Mouse (Mus musculus): ENCODE data around the gene Igfn1. TPM values are rescaled to one million over a fixed set of nuclear protein-coding genes. Genes with fewer than 3 reads are reported as not detected.

Gene Igfn1
- polyA plus RNA-seq, 1 experiment = 0.78 TPM

GRCm38 (mm10) chr1:135984105-135984504 lies 22.0 kb downstream of the Igfn1 start:
- TF ChIP-seq POLR2A (IDR thresholded peaks at IDR 0.05; ENCODE audit: low read depth, low read length) (no peak), CTCF (conservative IDR thresholded peaks at IDR 0.05; ENCODE audit: insufficient read depth, insufficient read length, low read depth, low read length) (no peak)
- H3K27ac ChIP-seq (ENCODE audit: insufficient read depth, low read depth, low read length) = no peak overlapping the region
- no peaks in the 10 kb centered on the region for H3K4me1 ChIP-seq (ENCODE audit: control insufficient read depth, insufficient read depth, low read length)
- whole genome bisulfite sequencing = 20% methylated on average over 5 of the region's 5 CpGs
- no peaks in the 10 kb centered on the region for H3K27me3 ChIP-seq (replicated peaks; ENCODE audit: control insufficient read depth, insufficient read depth, low read length)
- H3K4me3 ChIP-seq (ENCODE audit: insufficient read depth, low read depth, low read length) = no peak overlapping the region
- H3K36me3 ChIP-seq (ENCODE audit: control insufficient read depth, insufficient read depth, low read length) = no peaks in the 10 kb centered on the region
- DNase-seq = peak; percentile 8

GRCm38 (mm10) chr1:135972576-135972975 lies 33.6 kb downstream of the Igfn1 start:
- Histone ChIP-seq H3K4me1 (ENCODE audit: control insufficient read depth, insufficient read depth, low read length) (no peaks in the 10 kb centered on the region), H3K27me3 (replicated peaks; ENCODE audit: control insufficient read depth, insufficient read depth, low read length) (no peaks in the 10 kb centered on the region), H3K36me3 (ENCODE audit: control insufficient read depth, insufficient read depth, low read length) (no peaks in the 10 kb centered on the region), H3K4me3 (ENCODE audit: insufficient read depth, low read depth, low read length) (no peak overlapping the region), H3K27ac (ENCODE audit: insufficient read depth, low read depth, low read length) (no peak overlapping the region)
- no peak for DNase-seq
- 87% methylated on average over 3 of the region's 3 CpGs for WGBS
- TF ChIP-seq CTCF (conservative IDR thresholded peaks at IDR 0.05; ENCODE audit: insufficient read depth, insufficient read length, low read depth, low read length) (no peak), POLR2A (IDR thresholded peaks at IDR 0.05; ENCODE audit: low read depth, low read length) (no peak)

DNA sequence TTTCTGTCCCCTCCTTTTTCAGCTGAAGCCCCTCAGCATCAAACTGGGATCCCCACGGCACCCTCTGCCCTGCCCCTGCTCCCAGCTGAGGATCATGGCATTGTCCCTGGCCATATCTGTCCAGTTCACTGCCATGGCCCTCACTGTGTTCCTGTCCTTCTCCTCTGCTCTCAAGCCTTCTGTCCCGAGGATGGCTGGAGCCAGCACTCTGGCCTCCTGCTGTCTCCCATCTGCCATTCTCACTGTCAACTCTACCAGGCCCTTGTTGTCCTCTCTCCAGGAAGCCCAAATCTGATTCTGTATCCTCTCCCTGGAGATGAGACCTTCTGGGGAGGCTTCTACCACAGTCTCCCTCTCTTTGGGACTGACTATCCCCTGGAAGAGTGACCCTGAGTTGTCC lies 35.7 kb downstream of the Igfn1 start:
- Histone ChIP-seq H3K27me3 (replicated peaks; ENCODE audit: control insufficient read depth, insufficient read depth, low read length) (no peaks in the 10 kb centered on the region), H3K4me1 (ENCODE audit: control insufficient read depth, insufficient read depth, low read length) (no peaks in the 10 kb centered on the region), H3K36me3 (ENCODE audit: control insufficient read depth, insufficient read depth, low read length) (no peaks in the 10 kb centered on the region), H3K4me3 (ENCODE audit: insufficient read depth, low read depth, low read length) (no peak overlapping the region), H3K27ac (ENCODE audit: insufficient read depth, low read depth, low read length) (no peak overlapping the region)
- no peak for TF ChIP-seq CTCF (conservative IDR thresholded peaks at IDR 0.05; ENCODE audit: insufficient read depth, insufficient read length, low read depth, low read length)
- TF ChIP-seq POLR2A (IDR thresholded peaks at IDR 0.05; ENCODE audit: low read depth, low read length) = no peak
- DNase-seq = no peak
- WGBS = 55% methylated on average over 2 of the region's 2 CpGs

DNA sequence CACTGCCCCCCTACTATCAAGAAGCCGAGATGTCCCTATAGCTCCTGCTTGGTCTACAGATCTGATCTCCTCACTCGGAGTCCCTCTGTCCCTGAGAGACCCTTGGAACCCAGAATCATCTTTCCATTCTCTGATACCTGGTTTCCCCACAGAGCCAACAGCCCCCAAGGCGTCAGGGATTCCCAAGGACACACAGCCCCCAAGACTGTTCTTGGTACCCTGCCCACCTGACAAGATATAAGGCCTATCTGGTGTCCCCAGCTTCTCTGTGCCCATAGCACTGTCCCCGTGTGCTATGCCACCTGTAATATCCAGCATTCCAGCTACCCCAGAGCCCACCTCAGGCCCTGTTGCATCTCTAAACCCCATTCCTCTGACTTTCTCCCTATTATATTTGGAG lies 38.4 kb downstream of the Igfn1 start:
- WGBS = 80% methylated on average over 4 of the region's 4 CpGs
- Histone ChIP-seq H3K4me1 (ENCODE audit: control insufficient read depth, insufficient read depth, low read length) (no peaks in the 10 kb centered on the region), H3K27me3 (replicated peaks; ENCODE audit: control insufficient read depth, insufficient read depth, low read length) (no peaks in the 10 kb centered on the region), H3K36me3 (ENCODE audit: control insufficient read depth, insufficient read depth, low read length) (no peaks in the 10 kb centered on the region), H3K27ac (ENCODE audit: insufficient read depth, low read depth, low read length) (no peak overlapping the region), H3K4me3 (ENCODE audit: insufficient read depth, low read depth, low read length) (no peak overlapping the region)
- DNase-seq = no peak
- TF ChIP-seq CTCF (conservative IDR thresholded peaks at IDR 0.05; ENCODE audit: insufficient read depth, insufficient read length, low read depth, low read length) (no peak), POLR2A (IDR thresholded peaks at IDR 0.05; ENCODE audit: low read depth, low read length) (no peak)

DNA sequence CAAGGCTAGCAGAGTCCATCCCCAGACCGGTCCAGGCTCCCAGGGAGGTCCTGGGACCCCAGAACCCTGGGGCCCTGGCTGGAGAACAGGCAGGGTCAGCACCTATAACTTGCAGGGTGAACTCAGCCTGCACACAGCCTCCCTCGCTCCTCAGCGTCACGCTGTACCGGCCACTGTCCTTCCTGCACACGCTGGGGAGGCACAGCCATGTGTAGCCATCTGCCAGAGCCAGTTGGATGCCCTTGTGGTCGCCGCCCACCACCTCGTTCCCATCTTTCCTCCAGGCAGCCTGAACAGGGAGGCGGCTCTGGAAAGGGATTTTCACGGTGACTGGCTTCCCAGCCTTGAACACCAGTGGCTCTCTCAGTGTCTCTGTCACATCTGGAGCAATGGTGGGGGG lies 41.6 kb downstream of the Igfn1 start:
- Histone ChIP-seq H3K27me3 (replicated peaks; ENCODE audit: control insufficient read depth, insufficient read depth, low read length) (no peaks in the 10 kb centered on the region), H3K4me3 (ENCODE audit: insufficient read depth, low read depth, low read length) (no peak overlapping the region), H3K4me1 (ENCODE audit: control insufficient read depth, insufficient read depth, low read length) (no peaks in the 10 kb centered on the region), H3K27ac (ENCODE audit: insufficient read depth, low read depth, low read length) (no peak overlapping the region), H3K36me3 (ENCODE audit: control insufficient read depth, insufficient read depth, low read length) (no peaks in the 10 kb centered on the region)
- no peak for DNase-seq
- WGBS = 65% methylated on average over 11 of the region's 11 CpGs
- TF ChIP-seq CTCF (conservative IDR thresholded peaks at IDR 0.05; ENCODE audit: insufficient read depth, insufficient read length, low read depth, low read length) = no peak
- no peak for TF ChIP-seq POLR2A (IDR thresholded peaks at IDR 0.05; ENCODE audit: low read depth, low read length)

DNA sequence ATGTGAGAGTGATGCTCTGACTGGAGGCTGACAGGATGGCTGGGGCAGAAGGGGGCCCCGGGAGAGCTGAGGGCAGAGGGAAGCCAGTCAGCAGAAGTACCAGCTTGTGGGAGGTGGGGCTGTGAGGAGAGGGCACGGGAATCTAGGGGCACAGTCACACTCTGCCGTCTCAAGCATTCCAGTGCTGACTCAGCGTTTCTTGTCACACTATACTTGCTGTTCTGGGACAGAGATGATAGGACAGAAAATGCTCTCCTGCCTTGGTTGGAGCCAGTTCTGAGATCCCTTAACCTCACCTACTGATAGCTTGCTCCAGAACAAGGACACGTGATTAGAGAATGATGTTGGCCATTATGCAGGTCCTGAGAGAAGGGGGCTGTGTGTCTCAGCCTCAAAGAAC lies 43.0 kb downstream of the Igfn1 start:
- TF ChIP-seq CTCF (conservative IDR thresholded peaks at IDR 0.05; ENCODE audit: insufficient read depth, insufficient read length, low read depth, low read length) = no peak
- TF ChIP-seq POLR2A (IDR thresholded peaks at IDR 0.05; ENCODE audit: low read depth, low read length) = no peak
- WGBS = 48% methylated on average over 5 of the region's 5 CpGs
- Histone ChIP-seq H3K27ac (ENCODE audit: insufficient read depth, low read depth, low read length) (no peak overlapping the region), H3K4me1 (ENCODE audit: control insufficient read depth, insufficient read depth, low read length) (no peaks in the 10 kb centered on the region), H3K27me3 (replicated peaks; ENCODE audit: control insufficient read depth, insufficient read depth, low read length) (no peaks in the 10 kb centered on the region), H3K4me3 (ENCODE audit: insufficient read depth, low read depth, low read length) (no peak overlapping the region), H3K36me3 (ENCODE audit: control insufficient read depth, insufficient read depth, low read length) (no peaks in the 10 kb centered on the region)
- DNase-seq = no peak

DNA sequence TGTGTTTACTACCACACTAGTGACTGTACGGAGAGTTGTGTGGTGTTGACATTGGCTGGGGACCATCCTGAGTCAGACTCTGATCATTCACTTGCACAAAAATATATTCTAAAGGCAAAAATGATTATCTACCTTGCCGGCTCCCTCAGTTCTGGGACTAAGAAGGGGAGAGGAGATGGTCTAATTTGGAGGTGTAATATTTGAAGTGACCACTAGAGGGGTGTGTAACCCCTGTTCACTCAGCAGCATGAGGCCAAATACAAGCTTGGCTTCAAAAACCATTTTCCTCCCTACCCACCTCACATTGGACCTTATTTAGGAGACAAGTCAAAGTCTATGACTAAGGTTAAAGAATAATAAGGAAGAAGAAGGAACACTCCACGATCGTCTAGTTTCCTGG lies 47.7 kb downstream of the Igfn1 start:
- TF ChIP-seq CTCF (conservative IDR thresholded peaks at IDR 0.05; ENCODE audit: insufficient read depth, insufficient read length, low read depth, low read length) (peak; percentile 56), POLR2A (IDR thresholded peaks at IDR 0.05; ENCODE audit: low read depth, low read length) (no peak)
- Histone ChIP-seq H3K36me3 (ENCODE audit: control insufficient read depth, insufficient read depth, low read length) (no peaks in the 10 kb centered on the region), H3K4me3 (ENCODE audit: insufficient read depth, low read depth, low read length) (no peak overlapping the region), H3K27ac (ENCODE audit: insufficient read depth, low read depth, low read length) (no peak overlapping the region), H3K27me3 (replicated peaks; ENCODE audit: control insufficient read depth, insufficient read depth, low read length) (no peaks in the 10 kb centered on the region), H3K4me1 (ENCODE audit: control insufficient read depth, insufficient read depth, low read length) (no peaks in the 10 kb centered on the region)
- DNase-seq = peak; percentile 58
- WGBS = 22% methylated on average over 4 of the region's 4 CpGs

GRCm38 (mm10) chr1:135948871-135949270 lies 57.3 kb downstream of the Igfn1 start:
- no peak for DNase-seq
- Histone ChIP-seq H3K4me1 (ENCODE audit: control insufficient read depth, insufficient read depth, low read length) (no peaks in the 10 kb centered on the region), H3K27me3 (replicated peaks; ENCODE audit: control insufficient read depth, insufficient read depth, low read length) (no peaks in the 10 kb centered on the region), H3K27ac (ENCODE audit: insufficient read depth, low read depth, low read length) (no peak overlapping the region), H3K36me3 (ENCODE audit: control insufficient read depth, insufficient read depth, low read length) (no peaks in the 10 kb centered on the region), H3K4me3 (ENCODE audit: insufficient read depth, low read depth, low read length) (no peak overlapping the region)
- TF ChIP-seq CTCF (conservative IDR thresholded peaks at IDR 0.05; ENCODE audit: insufficient read depth, insufficient read length, low read depth, low read length) = no peak
- TF ChIP-seq POLR2A (IDR thresholded peaks at IDR 0.05; ENCODE audit: low read depth, low read length) = no peak
- 76% methylated on average over 2 of the region's 2 CpGs for WGBS

All from kidney, adult 2 months (tissue).